Mouse (Mus musculus): Measurements from ENCODE around the gene Arhgef39.

DNA sequence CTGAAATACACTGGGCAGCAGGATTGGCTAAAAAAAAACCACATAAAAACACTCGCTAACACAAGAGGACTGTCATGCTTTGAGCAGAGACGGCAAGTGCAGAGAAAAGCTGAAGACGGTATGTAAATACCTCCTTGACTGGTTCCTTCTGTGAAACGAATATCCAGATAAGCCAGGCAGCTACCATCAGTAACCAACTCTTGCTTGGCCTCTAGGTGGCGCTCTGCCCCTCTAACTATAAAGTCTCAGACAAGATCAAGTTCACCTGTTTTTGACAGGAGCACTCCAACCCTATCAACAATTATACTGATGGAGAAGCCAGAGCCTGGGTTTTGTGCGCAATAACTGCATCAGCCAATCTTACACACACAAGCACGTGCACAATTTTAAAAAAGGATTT is 31.1 kb upstream of the Arhgef39 start:
- TF ChIP-seq CTCF (IDR thresholded peaks at IDR 0.05; ENCODE audit: borderline replicate concordance, insufficient read depth, low read depth, low read length), result peak; percentile 75
- no peak for TF ChIP-seq POLR2A (IDR thresholded peaks at IDR 0.05; ENCODE audit: borderline replicate concordance, insufficient read depth, low read length)

Measured in cerebellum, adult 2 months (tissue).